Mouse (Mus musculus) spleen, adult 2 months (tissue): Measurements from ENCODE around the gene Ubc.

Source experiments
- CTCF ChIP-seq: fragments of 200-500 bp; IDR thresholded peaks from 2 replicates; pipeline ENCODE4 v1.5.1; 2011; ENCODE audit warnings: mild to moderate bottlenecking, inconsistent platforms; ENCODE audit not compliant: insufficient read depth, insufficient read length, insufficient replicate concordance; ENCODE audit errors: extremely low read depth
- POLR2A ChIP-seq: fragments of 200-500 bp; IDR thresholded peaks from 2 replicates; pipeline ENCODE4 v1.6.1; 2011; ENCODE audit warnings: low read depth, low read length, inconsistent platforms

DNA sequence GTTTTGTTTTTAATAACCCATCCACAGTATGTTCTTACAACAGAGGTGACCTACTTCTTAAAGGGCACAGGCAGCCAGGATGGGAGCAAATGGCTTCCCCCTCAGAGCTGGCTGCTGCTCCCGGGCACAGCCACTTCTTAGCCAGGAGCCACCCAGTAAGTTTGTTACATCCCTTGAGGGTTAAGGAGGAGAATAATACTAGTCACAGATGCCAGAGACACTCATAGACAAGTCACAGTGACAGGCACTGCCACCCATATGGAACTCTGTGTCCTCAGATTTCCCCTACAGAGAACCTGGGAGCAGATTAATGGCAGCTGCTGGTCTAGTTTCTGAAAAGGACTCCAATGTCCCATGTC lies 2.6 kb upstream of the Ubc start:
- TF ChIP-seq CTCF (no peak), POLR2A (no peak)
